Mouse (Mus musculus) ZHBTc4 (cell line): ENCODE results near the gene Gm20696.

ENCODE experiments used
- DNase-seq: peaks from one replicate; pipeline ENCODE4 v3.0.0-alpha.2; 2011; ENCODE audit warnings: low read depth, low spot score

The Gm20696 gene

DNA sequence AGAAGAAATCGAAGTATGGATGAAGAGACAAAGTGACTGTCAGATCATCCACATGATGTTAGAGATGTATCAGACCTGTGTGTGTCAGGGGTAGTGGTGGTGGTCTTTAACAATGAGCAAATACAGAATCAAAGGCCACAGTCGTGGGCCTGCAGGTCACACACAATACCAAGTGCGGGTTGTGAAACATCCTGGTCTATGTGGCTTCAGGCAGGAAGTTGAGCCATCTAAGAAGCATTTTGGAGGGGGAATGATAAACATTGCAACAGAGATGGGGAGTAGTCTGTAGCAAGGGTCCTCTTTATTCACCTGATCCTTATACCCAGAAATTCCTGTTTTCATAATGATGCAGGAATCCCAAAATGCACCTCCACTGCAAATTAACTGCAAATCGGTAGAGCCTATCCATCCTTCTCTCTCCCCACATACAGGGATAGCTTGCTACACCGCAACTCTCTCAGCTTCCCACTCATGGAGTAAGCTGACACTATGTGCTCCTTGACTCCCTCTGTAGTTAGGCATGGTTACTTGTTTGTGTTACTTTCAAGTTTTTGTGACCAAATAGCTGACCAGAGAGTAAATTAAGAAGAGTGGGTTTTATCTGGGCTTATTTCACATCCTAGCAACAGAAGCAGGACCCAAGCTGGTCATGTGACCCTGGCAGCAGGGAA, 454.8 kb downstream of the Gm20696 start:
- no peak for DNase-seq

DNA sequence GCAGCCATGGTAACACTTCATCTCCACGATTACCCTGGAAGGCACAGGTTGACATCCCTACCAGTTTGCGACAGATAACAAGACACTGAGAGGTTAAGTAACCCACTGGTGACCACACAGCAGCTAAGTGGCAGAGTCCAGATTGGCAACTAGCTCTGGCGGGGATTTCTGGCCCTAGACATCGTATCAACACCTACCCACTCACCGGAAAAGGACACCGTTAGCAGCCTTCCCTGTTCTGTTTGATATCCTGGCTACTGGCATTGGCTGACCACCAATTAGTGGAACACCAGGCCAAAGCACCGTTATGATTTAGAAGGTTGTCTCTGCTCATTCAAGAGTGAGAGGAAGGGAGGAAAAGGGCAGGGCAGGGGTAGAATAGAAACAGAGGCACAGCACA, 456.4 kb downstream of the Gm20696 start:
- DNase-seq, result no peak
